Mouse (Mus musculus) megakaryocyte, embryonic 14.5 days (primary cell): ENCODE measurements at regions not wholly inside any gene's neighbourhood (a gene's known extent, or its start where the extent isn't known, plus 50 kb on each side); places are given as distances from the start of the nearest gene placed in this dataset.

ENCODE experiments used
- FLI1 ChIP-seq: IDR thresholded peaks from 2 replicates; pipeline ENCODE4 v1.6.1; 2012; ENCODE audit warnings: low read length, inconsistent platforms, mixed read lengths
- GATA1 ChIP-seq: IDR thresholded peaks from 3 replicates; pipeline ENCODE4 v1.6.1; 2012; ENCODE audit warnings: mixed read lengths, low read length, inconsistent platforms, borderline replicate concordance

DNA sequence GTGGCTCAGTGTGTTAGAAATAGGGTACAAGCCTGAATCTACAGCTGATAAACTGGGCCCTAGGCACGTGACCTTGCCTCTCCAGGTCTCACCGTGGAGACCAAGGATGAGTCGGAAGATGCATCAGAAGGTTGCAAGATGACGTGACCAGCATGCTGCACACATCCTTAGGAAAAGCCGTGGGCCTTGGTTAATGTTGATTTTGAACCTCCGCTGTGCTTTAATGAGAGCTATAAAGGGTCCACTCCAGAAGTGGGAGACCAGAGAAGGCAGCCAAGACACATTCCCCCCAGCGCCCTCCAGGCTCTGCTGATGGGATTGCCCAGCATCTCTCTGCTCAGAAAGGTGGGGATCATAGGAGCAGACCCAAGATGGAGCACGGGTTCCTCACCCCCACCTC is 343.6 kb upstream of the Tbx3 start:
- TF ChIP-seq GATA1, result no peak
- TF ChIP-seq FLI1, result no peak
